Mouse (Mus musculus): ENCODE results near the gene Nuak2.

Gene Nuak2

GRCm38 (mm10) chr1:132298425-132298800 lies 17.5 kb upstream of the Nuak2 start, which contains the start of gene Klhdc8a:
TSS of gene Klhdc8a (plus strand) at chr1:132298626.
- no peak for DNase-seq (ENCODE audit: low read depth, low spot score)

- no peak for DNase-seq (ENCODE audit: low read depth, low spot score)
These were observed 17.0 kb upstream of the Nuak2 start for GRCm38 (mm10) chr1:132298801-132299464.

GRCm38 (mm10) chr1:132299744-132300143 lies 16.2 kb upstream of the Nuak2 start:
- no peak for DNase-seq (ENCODE audit: low read depth, low spot score)

GRCm38 (mm10) chr1:132301242-132301641 lies 14.7 kb upstream of the Nuak2 start:
- DNase-seq (ENCODE audit: low read depth, low spot score): no peak

- no peak for DNase-seq (ENCODE audit: low read depth, low spot score)
These were observed 13.5 kb upstream of the Nuak2 start for GRCm38 (mm10) chr1:132302341-132302866.

GRCm38 (mm10) chr1:132304618-132305214 lies 11.2 kb upstream of the Nuak2 start:
- DNase-seq (ENCODE audit: low read depth, low spot score): no peak

GRCm38 (mm10) chr1:132306160-132306559 lies 9.8 kb upstream of the Nuak2 start:
- DNase-seq (ENCODE audit: low read depth, low spot score): no peak

- DNase-seq (ENCODE audit: low read depth, low spot score): no peak
These were observed 9.1 kb upstream of the Nuak2 start for GRCm38 (mm10) chr1:132306808-132307207.

- no peak for DNase-seq (ENCODE audit: low read depth, low spot score)
These were observed 8.0 kb upstream of the Nuak2 start for GRCm38 (mm10) chr1:132307962-132308361.

- DNase-seq (ENCODE audit: low read depth, low spot score): no peak
These were observed 7.3 kb upstream of the Nuak2 start for GRCm38 (mm10) chr1:132308674-132309073.

GRCm38 (mm10) chr1:132310754-132311153 lies 5.2 kb upstream of the Nuak2 start:
- no peak for DNase-seq (ENCODE audit: low read depth, low spot score)

GRCm38 (mm10) chr1:132311174-132311859 lies 4.6 kb upstream of the Nuak2 start:
- DNase-seq (ENCODE audit: low read depth, low spot score): no peak

GRCm38 (mm10) chr1:132312043-132312442 lies 3.9 kb upstream of the Nuak2 start:
- DNase-seq (ENCODE audit: low read depth, low spot score): no peak

- peak; percentile 39 for DNase-seq (ENCODE audit: low read depth, low spot score)
These were observed 3.2 kb upstream of the Nuak2 start for GRCm38 (mm10) chr1:132312703-132313102.

- no peak for DNase-seq (ENCODE audit: low read depth, low spot score)
These were observed 684 bp downstream of the Nuak2 start for GRCm38 (mm10) chr1:132316625-132316994.

- DNase-seq (ENCODE audit: low read depth, low spot score): no peak
These were observed 1.5 kb downstream of the Nuak2 start for GRCm38 (mm10) chr1:132317413-132317812.

GRCm38 (mm10) chr1:132317894-132318863 lies 2.3 kb downstream of the Nuak2 start:
- no peak for DNase-seq (ENCODE audit: low read depth, low spot score)

- no peak for DNase-seq (ENCODE audit: low read depth, low spot score)
These were observed 3.3 kb downstream of the Nuak2 start for GRCm38 (mm10) chr1:132319242-132319641.

GRCm38 (mm10) chr1:132321821-132322580 lies 6.1 kb downstream of the Nuak2 start:
- DNase-seq (ENCODE audit: low read depth, low spot score): no peak

GRCm38 (mm10) chr1:132322711-132323542 lies 7.0 kb downstream of the Nuak2 start:
- no peak for DNase-seq (ENCODE audit: low read depth, low spot score)
